Mouse (Mus musculus) heart, embryonic 10.5 days (tissue): ENCODE data around the gene Gh. TPM values are rescaled to one million over a fixed set of nuclear protein-coding genes. Genes with fewer than 3 reads are reported as not detected.

ENCODE experiments used
- DNase-seq: peaks from one replicate; pipeline ENCODE4 v3.0.0-alpha.2; 2017; ENCODE audit warnings: low spot score
- H3K27ac ChIP-seq: fragments of 300-500 bp; sonication (generic); 2 replicates; pipeline ENCODE4 v1.5.1; 2016; ENCODE audit warnings: mild to moderate bottlenecking
- H3K27me3 ChIP-seq: fragments of 300-500 bp; sonication (generic); 2 replicates; pipeline ENCODE4 v1.6.1; 2016; ENCODE audit warnings: mild to moderate bottlenecking; ENCODE audit not compliant: poor library complexity, insufficient read depth, severe bottlenecking
- H3K36me3 ChIP-seq: fragments of 300-500 bp; sonication (generic); 2 replicates; pipeline ENCODE4 v1.6.1; 2016; ENCODE audit warnings: mild to moderate bottlenecking, moderate library complexity
- H3K4me1 ChIP-seq: fragments of 300-500 bp; sonication (generic); 2 replicates; pipeline ENCODE4 v1.6.1; 2016; ENCODE audit warnings: mild to moderate bottlenecking
- H3K4me3 ChIP-seq: fragments of 300-500 bp; sonication (generic); 2 replicates; pipeline ENCODE4 v1.5.1; 2016; ENCODE audit warnings: mild to moderate bottlenecking, moderate library complexity
- H3K9me3 ChIP-seq: fragments of 300-500 bp; sonication (generic); 2 replicates; pipeline ENCODE4 v1.6.1; 2016; ENCODE audit warnings: mild to moderate bottlenecking, moderate library complexity
- WGBS: fragments of 180-500 bp; shearing (Covaris S2); methylation state at CpG from one replicate; pipeline ENCODE4 v1.1.7; 2016; 5-methylcytosine and 5-hydroxymethylcytosine counted together
- polyA plus RNA-seq: library from polyadenylated mRNA; unstranded; fragments of >200 nt; fragmentation: Nextera tagmentation; extraction: Ambion mirVana; gene quantifications from 2 replicates; pipeline ENCODE4 v1.2.1, GENCODE M21; 2016

Gh gene
- polyA plus RNA-seq, 1 experiment from 2014 or later = not detected

DNA sequence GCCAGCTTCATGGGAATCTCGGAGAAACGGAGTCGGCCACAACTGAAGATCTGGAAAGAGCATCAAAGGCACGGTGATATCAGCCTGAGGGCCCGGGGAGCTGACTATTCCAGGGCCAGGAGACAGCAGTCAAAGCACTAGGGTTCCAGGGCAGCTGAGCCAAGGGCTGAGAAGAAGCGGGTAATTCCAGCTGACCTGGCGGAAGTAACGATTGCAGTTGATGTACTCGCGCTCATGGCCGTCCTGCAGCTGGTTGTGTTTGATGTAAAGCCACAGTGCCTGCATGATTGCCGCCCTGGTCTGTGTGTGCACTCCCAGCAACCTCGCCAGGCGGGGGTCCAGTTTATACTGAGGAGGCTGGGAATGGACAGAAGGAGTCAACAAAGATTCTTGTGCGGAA lies 36.7 kb downstream of the Gh start:
- H3K4me1 ChIP-seq = peaks cover 25% of the 10 kb centered on the region
- H3K9me3 ChIP-seq = no peaks in the 10 kb centered on the region
- H3K27me3 ChIP-seq = no peaks in the 10 kb centered on the region
- 91% methylated on average over 15 of the region's 15 CpGs for WGBS
- no peak overlapping the region for H3K4me3 ChIP-seq
- no peak overlapping the region for H3K27ac ChIP-seq
- no peak for DNase-seq
- H3K36me3 ChIP-seq = peaks cover 81% of the 10 kb centered on the region

DNA sequence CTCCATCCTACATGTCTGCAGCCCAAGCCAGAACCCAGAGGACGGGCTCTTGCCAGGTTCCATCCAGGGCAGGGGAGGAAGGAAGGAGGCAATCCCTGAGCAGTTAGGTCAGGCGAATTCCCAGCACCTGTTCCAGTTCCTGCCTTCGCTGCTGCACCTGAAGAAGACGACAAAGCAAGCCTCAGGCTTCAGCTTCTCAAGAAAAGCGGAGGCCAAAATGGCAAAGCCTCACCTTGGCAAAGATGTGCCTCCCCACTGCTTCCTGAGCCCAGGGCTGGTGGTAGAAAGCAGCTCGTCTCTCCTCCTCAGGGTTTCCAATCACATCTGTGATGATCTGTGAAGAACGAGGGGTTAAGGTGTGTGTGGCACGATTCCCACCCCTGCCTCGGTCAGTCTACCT lies 37.7 kb downstream of the Gh start:
- WGBS = 88% methylated on average over 9 of the region's 9 CpGs
- DNase-seq = no peak
- H3K9me3 ChIP-seq = no peaks in the 10 kb centered on the region
- peaks cover 89% of the 10 kb centered on the region for H3K36me3 ChIP-seq
- H3K4me3 ChIP-seq = no peak overlapping the region
- no peaks in the 10 kb centered on the region for H3K27me3 ChIP-seq
- H3K27ac ChIP-seq = no peak overlapping the region
- H3K4me1 ChIP-seq = peaks cover 19% of the 10 kb centered on the region

DNA sequence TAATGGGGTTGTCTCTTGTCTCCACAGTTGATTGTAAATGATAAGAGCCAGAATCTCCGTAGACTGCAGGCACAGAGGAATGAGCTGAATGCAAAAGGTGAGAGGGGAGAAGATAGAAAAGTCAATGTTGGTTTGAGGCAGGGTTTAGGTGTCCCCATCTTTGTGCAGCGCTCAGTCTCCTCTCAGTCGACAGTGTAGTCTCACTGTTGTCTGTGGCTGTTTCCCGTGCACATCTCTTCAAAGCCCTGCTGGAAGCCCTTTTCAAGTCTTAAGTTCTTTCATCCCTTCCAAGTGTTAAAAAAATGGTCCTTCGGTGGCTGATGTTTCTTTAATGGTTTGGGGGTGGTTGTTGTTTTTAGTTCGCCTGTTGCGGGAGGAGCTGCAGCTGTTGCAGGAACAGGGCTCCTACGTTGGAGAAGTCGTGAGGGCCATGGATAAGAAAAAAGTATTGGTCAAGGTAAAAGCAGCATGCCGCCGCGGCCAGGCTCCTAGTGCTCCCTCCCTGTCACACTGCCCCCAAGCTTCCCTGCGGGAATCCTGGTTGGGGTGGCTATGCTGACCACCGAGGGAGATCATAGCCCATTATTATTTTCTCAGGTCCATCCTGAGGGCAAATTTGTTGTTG lies 40.7 kb downstream of the Gh start:
- H3K4me3 ChIP-seq = no peak overlapping the region
- H3K36me3 ChIP-seq = peaks cover 83% of the 10 kb centered on the region
- 75% methylated on average over 14 of the region's 14 CpGs for WGBS

DNA sequence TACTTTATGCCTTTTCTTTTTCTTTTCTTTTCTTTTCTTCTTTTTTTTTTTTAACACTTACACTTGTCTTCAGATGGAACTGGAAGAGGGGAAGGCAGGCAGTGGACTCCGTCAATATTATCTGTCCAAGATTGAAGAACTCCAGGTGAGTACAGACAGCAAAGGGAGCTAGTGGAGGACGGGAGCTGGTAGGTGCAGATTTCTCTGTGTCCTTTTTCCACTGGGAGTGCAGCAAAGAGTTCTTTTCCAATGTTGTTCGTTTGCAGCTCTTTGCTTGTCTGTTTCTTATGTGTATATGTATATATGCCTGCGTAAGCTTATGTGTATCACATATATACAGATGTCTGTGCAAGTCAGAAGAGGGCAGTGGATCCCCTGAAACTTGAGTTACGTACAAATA lies 44.9 kb downstream of the Gh start:
- no peaks in the 10 kb centered on the region for H3K27me3 ChIP-seq
- peak overlapping the region; percentile 83 for H3K4me3 ChIP-seq
- 59% methylated on average over 5 of the region's 5 CpGs for WGBS
- DNase-seq = no peak
- H3K27ac ChIP-seq = peak overlapping the region; percentile 95
- H3K9me3 ChIP-seq = no peaks in the 10 kb centered on the region
- H3K36me3 ChIP-seq = peaks cover 68% of the 10 kb centered on the region
- H3K4me1 ChIP-seq = peaks cover 19% of the 10 kb centered on the region

More for the DNA sequence above, 40.7 kb downstream of the Gh start:
- no peak overlapping the region for H3K27ac ChIP-seq
- no peak for DNase-seq
- no peaks in the 10 kb centered on the region for H3K27me3 ChIP-seq
- no peaks in the 10 kb centered on the region for H3K9me3 ChIP-seq
- peaks cover 10% of the 10 kb centered on the region; the same call in 1 of the 2 replicates for H3K4me1 ChIP-seq

DNA sequence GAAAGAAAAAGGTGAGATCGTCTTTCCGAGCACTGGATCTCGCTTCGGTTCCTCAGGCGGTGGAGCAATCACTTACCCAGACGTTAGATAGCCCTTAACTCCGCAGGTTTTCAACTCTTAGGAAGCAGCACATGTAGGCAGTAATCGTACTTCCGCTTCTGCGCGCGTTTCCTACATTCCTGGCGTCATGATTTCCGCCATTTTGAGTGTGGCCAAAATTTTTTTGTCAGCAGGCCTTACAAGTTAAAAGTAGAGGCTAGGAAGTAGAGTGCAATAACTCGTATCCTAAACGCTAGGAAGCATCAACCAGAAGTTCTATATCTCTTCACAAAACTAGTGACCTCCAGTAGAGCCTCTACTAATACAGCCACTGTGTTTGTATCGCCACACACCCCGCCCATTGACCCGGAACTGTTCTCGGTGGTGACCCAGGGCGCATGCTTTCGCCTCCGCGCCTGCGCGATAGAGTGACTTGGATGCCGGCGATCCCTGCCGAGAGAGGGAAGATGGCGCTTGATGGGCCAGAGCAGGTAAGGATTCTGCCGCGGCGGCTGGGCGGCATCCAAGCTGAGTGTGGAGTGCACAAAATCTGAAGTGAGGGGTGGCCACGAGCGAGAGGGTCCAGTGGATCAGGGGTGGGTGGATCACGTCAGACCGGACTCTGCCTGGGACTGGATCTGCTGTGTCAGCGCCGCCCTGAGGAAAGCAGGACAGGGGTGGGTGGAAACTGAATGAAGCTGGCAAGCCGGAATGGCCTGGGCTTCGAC lies 45.8 kb downstream of the Gh start, which contains the start of the genes Ftsj3 and Psmc5:
Gene Ftsj3 (minus strand): TSS at position 395 of the 767 bp plus-strand sequence.
Gene Psmc5 (plus strand): TSS at position 470 of the 767 bp plus-strand sequence.
- H3K27ac ChIP-seq = peak within 1 kb of the TSS; percentile 95
- H3K9me3 ChIP-seq = no peaks in the 10 kb centered on the region
- peak; percentile 98 for DNase-seq
- under 1% methylated on average over 42 of the region's 42 CpGs for WGBS
- peak within 1 kb of the TSS; percentile 83 for H3K4me3 ChIP-seq
- peaks cover 19% of the 10 kb centered on the region for H3K4me1 ChIP-seq
- peaks cover 68% of the 10 kb centered on the region for H3K36me3 ChIP-seq
- no peaks in the 10 kb centered on the region for H3K27me3 ChIP-seq

DNA sequence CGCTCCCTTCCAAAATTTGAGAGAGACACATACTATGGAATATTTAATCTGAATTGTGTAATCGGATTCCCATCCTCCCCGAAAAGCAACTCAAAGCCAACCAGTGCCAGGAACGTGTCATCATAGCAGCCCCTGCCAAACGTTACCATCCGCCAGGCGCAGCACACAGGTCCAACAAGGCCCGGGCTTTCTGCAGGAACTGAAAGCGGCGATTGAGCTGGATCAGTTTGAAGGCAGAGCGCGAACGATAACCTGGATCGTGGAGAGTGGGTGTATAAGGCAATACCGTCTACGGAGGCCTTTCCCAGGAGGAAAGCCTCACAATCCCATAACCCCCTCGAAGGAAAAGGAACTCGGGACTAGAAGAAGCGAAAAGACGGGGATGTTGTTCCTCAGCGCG lies 46.5 kb downstream of the Gh start:
- H3K4me1 ChIP-seq = peaks cover 19% of the 10 kb centered on the region
- H3K27me3 ChIP-seq = no peaks in the 10 kb centered on the region
- peak overlapping the region; percentile 83 for H3K4me3 ChIP-seq
- H3K9me3 ChIP-seq = no peaks in the 10 kb centered on the region
- peaks cover 70% of the 10 kb centered on the region for H3K36me3 ChIP-seq
- H3K27ac ChIP-seq = peak overlapping the region; percentile 95
- DNase-seq = peak; percentile 77
- WGBS = 4% methylated on average over 22 of the region's 22 CpGs

DNA sequence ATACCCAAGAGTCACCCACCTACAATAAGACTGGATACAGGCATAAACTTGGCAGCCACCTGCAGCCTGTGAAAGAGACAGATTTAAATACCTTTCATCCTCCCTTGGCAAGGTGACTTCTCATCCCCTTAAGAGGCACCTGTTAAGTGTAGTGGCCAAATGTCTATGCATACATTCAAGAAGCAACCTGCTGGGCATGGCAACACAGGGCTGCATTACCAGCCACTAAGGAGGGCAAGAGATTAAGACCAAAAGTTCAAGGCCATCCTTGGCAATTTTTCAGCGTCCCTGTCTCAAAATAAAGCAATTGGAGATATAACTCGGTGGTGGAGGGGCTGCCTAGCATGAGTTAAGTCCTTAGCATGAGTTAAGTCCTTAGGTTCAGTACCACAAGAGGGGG lies 46.9 kb downstream of the Gh start:
- Histone ChIP-seq H3K36me3 (peaks cover 73% of the 10 kb centered on the region), H3K27ac (peak overlapping the region; percentile 95)
- 14% methylated on average over 2 of the region's 2 CpGs for WGBS

More for the DNA sequence above, 46.9 kb downstream of the Gh start:
- Histone ChIP-seq H3K9me3 (no peaks in the 10 kb centered on the region), H3K4me3 (peak overlapping the region; percentile 83), H3K27me3 (no peaks in the 10 kb centered on the region), H3K4me1 (peaks cover 19% of the 10 kb centered on the region)
- DNase-seq = no peak

Other genes starting within 250 kb of the Gh start
- gene Taco1, start 235.8 kb downstream of the Gh start, polyA plus RNA-seq = 11.5 and 11.6 TPM in 2 replicates
- 24.1 and 25.1 TPM in 2 replicates for gene Map3k3, start 217.3 kb downstream of the Gh start, polyA plus RNA-seq
- gene Gm10840, start 141.0 kb downstream of the Gh start, polyA plus RNA-seq = not detected in 2 replicates
- gene Limd2, start 141.0 kb downstream of the Gh start, polyA plus RNA-seq = 172 and 261 TPM in 2 replicates
- gene Strada, start 99.7 kb downstream of the Gh start, polyA plus RNA-seq = 26.4 and 27.4 TPM in 2 replicates
- 85.0 and 91.2 TPM in 2 replicates for gene Ccdc47, start 85.5 kb downstream of the Gh start, polyA plus RNA-seq
- 63.7 and 70.3 TPM in 2 replicates for gene Ddx42, start 84.9 kb downstream of the Gh start, polyA plus RNA-seq
- gene Ftsj3, start 45.8 kb downstream of the Gh start, polyA plus RNA-seq = 55.9 and 71.1 TPM in 2 replicates
- 330 and 386 TPM in 2 replicates for gene Psmc5, start 45.7 kb downstream of the Gh start, polyA plus RNA-seq
- gene Smarcd2, start 28.9 kb downstream of the Gh start, polyA plus RNA-seq = 20.9 and 36.2 TPM in 2 replicates
- 0.18 and 0.40 TPM in 2 replicates for gene Tcam1, start 25.2 kb downstream of the Gh start, polyA plus RNA-seq
- gene Cd79b, start 12.9 kb upstream of the Gh start, polyA plus RNA-seq = 0.39 and 0.87 TPM in 2 replicates
- gene Scn4a, start 51.4 kb upstream of the Gh start, polyA plus RNA-seq = 0.20 and 0.44 TPM in 2 replicates
- 0.11 and 0.21 TPM in 2 replicates for gene Prr29, start 63.6 kb upstream of the Gh start, polyA plus RNA-seq
- gene Icam2, start 86.2 kb upstream of the Gh start, polyA plus RNA-seq = 58.8 and 69.1 TPM in 2 replicates
- 5.3 and 5.5 TPM in 2 replicates for gene Ern1, start 186.0 kb upstream of the Gh start, polyA plus RNA-seq